Mouse (Mus musculus) thymus, adult 2 months (tissue): ENCODE data around the gene Tll2.

Source experiments
- CTCF ChIP-seq: fragments of 200-500 bp; IDR thresholded peaks from 2 replicates; pipeline ENCODE4 v1.5.1; 2012; ENCODE audit warnings: mild to moderate bottlenecking, control low read depth, low read length, moderate library complexity, borderline replicate concordance; ENCODE audit not compliant: control insufficient read depth, poor library complexity, insufficient read depth; ENCODE audit errors: extremely low read depth
- POLR2A ChIP-seq: fragments of 200-500 bp; IDR thresholded peaks from 2 replicates; pipeline ENCODE4 v1.6.1; 2012; ENCODE audit warnings: mild to moderate bottlenecking, low read length, control low read depth, moderate library complexity; ENCODE audit not compliant: control insufficient read depth, poor library complexity, insufficient read depth; ENCODE audit errors: extremely low read depth

DNA sequence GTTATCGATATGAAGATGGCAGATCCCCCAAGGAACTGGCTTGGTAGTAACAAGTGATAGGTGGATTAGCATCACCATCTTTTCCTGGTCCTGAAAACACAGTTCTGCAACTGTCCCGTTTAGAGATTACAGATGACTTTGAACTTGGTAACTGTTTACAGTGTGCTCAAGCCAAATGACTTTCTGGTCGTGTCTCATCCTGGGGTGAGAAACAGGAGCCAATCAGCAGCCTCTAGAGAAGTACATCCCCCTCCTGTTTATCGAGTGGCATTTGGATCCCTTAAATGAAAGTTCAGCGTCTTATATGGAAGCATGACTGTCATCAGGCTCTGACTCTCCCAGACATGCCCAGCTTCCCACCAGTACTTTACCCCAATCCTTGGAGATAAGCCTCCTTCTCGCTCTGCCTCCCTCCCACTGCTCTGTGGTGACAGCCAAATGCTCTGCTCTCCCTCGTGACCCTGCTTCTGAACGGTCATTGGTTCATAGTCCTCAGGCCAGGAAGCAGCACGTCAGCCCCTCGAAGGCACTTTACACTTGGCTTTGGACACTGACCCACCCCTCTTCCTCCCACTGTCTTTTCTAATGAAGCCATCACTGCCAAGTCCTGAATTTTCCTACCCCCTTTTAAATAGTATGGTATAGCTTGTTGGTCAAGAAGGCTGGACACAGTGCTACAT lies 161.4 kb downstream of the Tll2 start:
- TF ChIP-seq POLR2A: no peak
- TF ChIP-seq CTCF: no peak
